Mouse (Mus musculus) limb, embryonic 15.5 days (tissue): ENCODE results near the gene Rbpj. TPM values are rescaled to one million over a fixed set of nuclear protein-coding genes. Genes with fewer than 3 reads are reported as not detected.

Source experiments
- ATAC-seq: fragments of 200-750 bp; cut with Nextera tagmentation; 2 replicates; pipeline ENCODE4 v1.8.0; 2017; ENCODE audit warnings: low read depth, moderate TSS enrichment; ENCODE audit not compliant: insufficient number of reproducible peaks, low FRiP score, low TSS enrichment
- H3K27ac ChIP-seq: fragments of 300-500 bp; sonication (generic); 2 replicates; pipeline ENCODE4 v1.5.1; 2015; ENCODE audit warnings: moderate library complexity, mild to moderate bottlenecking, inconsistent platforms
- H3K27me3 ChIP-seq: fragments of 300-500 bp; sonication (generic); 2 replicates; pipeline ENCODE4 v1.6.1; 2015; ENCODE audit warnings: inconsistent platforms
- H3K36me3 ChIP-seq: fragments of 300-500 bp; sonication (generic); 2 replicates; pipeline ENCODE4 v1.6.1; 2015; ENCODE audit warnings: inconsistent platforms
- H3K4me1 ChIP-seq: fragments of 300-500 bp; sonication (generic); 2 replicates; pipeline ENCODE4 v1.6.1; 2015; ENCODE audit warnings: inconsistent platforms
- H3K4me2 ChIP-seq: fragments of 300-500 bp; sonication (generic); 2 replicates; pipeline ENCODE4 v1.6.1; 2015; ENCODE audit warnings: mild to moderate bottlenecking, inconsistent platforms
- H3K4me3 ChIP-seq: fragments of 300-500 bp; sonication (generic); 2 replicates; pipeline ENCODE4 v1.5.1; 2015; ENCODE audit warnings: mild to moderate bottlenecking, inconsistent platforms
- H3K9ac ChIP-seq: fragments of 300-500 bp; sonication (generic); 2 replicates; pipeline ENCODE4 v1.6.1; 2015; ENCODE audit warnings: inconsistent platforms
- H3K9me3 ChIP-seq: fragments of 300-500 bp; sonication (generic); 2 replicates; pipeline ENCODE4 v1.6.1; 2016; ENCODE audit warnings: inconsistent platforms
- WGBS: fragments of 180-500 bp; shearing (Covaris S2); methylation state at CpG from one replicate; pipeline ENCODE4 v1.1.7; 2015; 5-methylcytosine and 5-hydroxymethylcytosine counted together
- polyA plus RNA-seq: library from polyadenylated mRNA; unstranded; fragments of >200 nt; fragmentation: Nextera tagmentation; extraction: Ambion mirVana; gene quantifications from 2 replicates; pipeline ENCODE4 v1.2.1, GENCODE M21; 2015

The Rbpj gene
- 35.6 and 36.5 TPM in 2 replicates for polyA plus RNA-seq

- ATAC-seq: no peak
- 85% methylated on average over 9 of the region's 9 CpGs for WGBS
- Histone ChIP-seq H3K27ac (no peak within 1 kb of the TSS), H3K27me3 (peaks cover 3% of the 10 kb centered on the region; the same call in 1 of the 2 replicates), H3K4me3 (no peak within 1 kb of the TSS), H3K36me3 (no peaks in the 10 kb centered on the region), H3K9me3 (no peaks in the 10 kb centered on the region), H3K4me1 (peaks cover 19% of the 10 kb centered on the region), H3K9ac (no peak within 1 kb of the TSS), H3K4me2 (no peak within 1 kb of the TSS)
These were observed at the start of gene Rbpj for GRCm38 (mm10) chr5:53465883-53466282. Gene Rbpj (plus strand): TSS chr5:53466152.

- Histone ChIP-seq H3K9ac (no peak overlapping the region), H3K27me3 (no peaks in the 10 kb centered on the region), H3K27ac (no peak overlapping the region), H3K36me3 (no peaks in the 10 kb centered on the region), H3K9me3 (no peaks in the 10 kb centered on the region), H3K4me3 (no peak overlapping the region), H3K4me1 (no peaks in the 10 kb centered on the region), H3K4me2 (no peak overlapping the region)
- WGBS: 63% methylated on average over 1 of the region's 1 CpGs
- ATAC-seq: no peak
These were observed 45.2 kb upstream of the Rbpj start for GRCm38 (mm10) chr5:53420777-53421176.

- no peaks in the 10 kb centered on the region for H3K4me1 ChIP-seq
- no peak overlapping the region for H3K4me2 ChIP-seq
- H3K36me3 ChIP-seq: no peaks in the 10 kb centered on the region
- H3K4me3 ChIP-seq: no peak overlapping the region
- no peak overlapping the region for H3K27ac ChIP-seq
- 82% methylated on average over 4 of the region's 4 CpGs for WGBS
- H3K9ac ChIP-seq: no peak overlapping the region
- no peaks in the 10 kb centered on the region for H3K27me3 ChIP-seq
- H3K9me3 ChIP-seq: no peaks in the 10 kb centered on the region
- ATAC-seq: no peak
These were observed 44.7 kb upstream of the Rbpj start for GRCm38 (mm10) chr5:53421291-53421690.

- H3K4me3 ChIP-seq: no peak overlapping the region
- H3K4me2 ChIP-seq: no peak overlapping the region
- no peaks in the 10 kb centered on the region for H3K27me3 ChIP-seq
- no peaks in the 10 kb centered on the region for H3K36me3 ChIP-seq
- WGBS: 60% methylated on average over 4 of the region's 4 CpGs
- H3K27ac ChIP-seq: no peak overlapping the region
- no peaks in the 10 kb centered on the region for H3K4me1 ChIP-seq
- ATAC-seq: no peak
- H3K9ac ChIP-seq: no peak overlapping the region
- H3K9me3 ChIP-seq: no peaks in the 10 kb centered on the region
These were observed 38.5 kb upstream of the Rbpj start for GRCm38 (mm10) chr5:53427411-53427810.

- H3K27me3 ChIP-seq: no peaks in the 10 kb centered on the region
- no peak overlapping the region for H3K4me3 ChIP-seq
- 72% methylated on average over 10 of the region's 10 CpGs for WGBS
These were observed 36.1 kb upstream of the Rbpj start for GRCm38 (mm10) chr5:53429683-53430477.

GRCm38 (mm10) chr5:53432451-53432850 is 33.5 kb upstream of the Rbpj start:
- Histone ChIP-seq H3K9ac (no peak overlapping the region), H3K27ac (no peak overlapping the region), H3K4me2 (no peak overlapping the region), H3K4me1 (no peaks in the 10 kb centered on the region), H3K36me3 (no peaks in the 10 kb centered on the region), H3K9me3 (no peaks in the 10 kb centered on the region), H3K27me3 (no peaks in the 10 kb centered on the region), H3K4me3 (no peak overlapping the region)
- ATAC-seq: no peak
- 85% methylated on average over 4 of the region's 4 CpGs for WGBS

More at GRCm38 (mm10) chr5:53429683-53430477, 36.1 kb upstream of the Rbpj start:
- Histone ChIP-seq H3K4me2 (no peak overlapping the region), H3K4me1 (no peaks in the 10 kb centered on the region), H3K36me3 (no peaks in the 10 kb centered on the region), H3K9ac (no peak overlapping the region), H3K9me3 (no peaks in the 10 kb centered on the region), H3K27ac (no peak overlapping the region)
- no peak for ATAC-seq

- Histone ChIP-seq H3K4me1 (no peaks in the 10 kb centered on the region), H3K27me3 (no peaks in the 10 kb centered on the region), H3K9me3 (no peaks in the 10 kb centered on the region), H3K9ac (no peak overlapping the region), H3K27ac (no peak overlapping the region), H3K4me3 (no peak overlapping the region), H3K36me3 (no peaks in the 10 kb centered on the region), H3K4me2 (no peak overlapping the region)
- WGBS: 77% methylated on average over 6 of the region's 6 CpGs
- ATAC-seq: no peak
These were observed 28.9 kb upstream of the Rbpj start for GRCm38 (mm10) chr5:53436905-53437632.

- H3K4me1 ChIP-seq: no peaks in the 10 kb centered on the region
- no peak overlapping the region for H3K27ac ChIP-seq
- WGBS: 57% methylated on average over 4 of the region's 4 CpGs
- H3K27me3 ChIP-seq: no peaks in the 10 kb centered on the region
- no peaks in the 10 kb centered on the region for H3K36me3 ChIP-seq
- no peak overlapping the region for H3K4me3 ChIP-seq
- no peaks in the 10 kb centered on the region for H3K9me3 ChIP-seq
- H3K4me2 ChIP-seq: no peak overlapping the region
- H3K9ac ChIP-seq: no peak overlapping the region
- ATAC-seq: no peak
These were observed 28.2 kb upstream of the Rbpj start for GRCm38 (mm10) chr5:53437767-53438166.

- Histone ChIP-seq H3K27ac (no peak overlapping the region), H3K9ac (no peak overlapping the region), H3K9me3 (no peaks in the 10 kb centered on the region), H3K27me3 (no peaks in the 10 kb centered on the region), H3K4me2 (no peak overlapping the region), H3K36me3 (no peaks in the 10 kb centered on the region), H3K4me3 (no peak overlapping the region), H3K4me1 (no peaks in the 10 kb centered on the region)
- WGBS: 70% methylated on average over 3 of the region's 3 CpGs
- ATAC-seq: no peak
These were observed 27.7 kb upstream of the Rbpj start for GRCm38 (mm10) chr5:53438268-53438667.

- Histone ChIP-seq H3K36me3 (no peaks in the 10 kb centered on the region), H3K9ac (no peak overlapping the region), H3K27me3 (no peaks in the 10 kb centered on the region), H3K9me3 (no peaks in the 10 kb centered on the region), H3K4me3 (no peak overlapping the region), H3K4me2 (no peak overlapping the region), H3K27ac (no peak overlapping the region), H3K4me1 (peaks cover 4% of the 10 kb centered on the region)
- no peak for ATAC-seq
- 61% methylated on average over 3 of the region's 3 CpGs for WGBS
These were observed 26.3 kb upstream of the Rbpj start for GRCm38 (mm10) chr5:53439655-53440054.

- Histone ChIP-seq H3K27ac (no peak overlapping the region), H3K4me1 (peaks cover 4% of the 10 kb centered on the region), H3K9ac (no peak overlapping the region), H3K4me3 (no peak overlapping the region), H3K36me3 (no peaks in the 10 kb centered on the region), H3K9me3 (no peaks in the 10 kb centered on the region), H3K27me3 (no peaks in the 10 kb centered on the region), H3K4me2 (no peak overlapping the region)
- WGBS: 66% methylated on average over 5 of the region's 5 CpGs
- ATAC-seq: no peak; the same call in 1 of the 2 replicates
These were observed 21.9 kb upstream of the Rbpj start for GRCm38 (mm10) chr5:53444030-53444429.

GRCm38 (mm10) chr5:53450945-53451344 is 15.0 kb upstream of the Rbpj start:
- peaks cover 6% of the 10 kb centered on the region; the same call in 1 of the 2 replicates for H3K4me1 ChIP-seq
- no peak for ATAC-seq
- no peak overlapping the region for H3K4me2 ChIP-seq
- H3K9ac ChIP-seq: no peak overlapping the region
- no peaks in the 10 kb centered on the region for H3K27me3 ChIP-seq
- no peak overlapping the region for H3K4me3 ChIP-seq
- H3K27ac ChIP-seq: peak overlapping the region; percentile 43; the same call in 1 of the 2 replicates
- no peaks in the 10 kb centered on the region for H3K36me3 ChIP-seq
- WGBS: 44% methylated on average over 9 of the region's 9 CpGs
- H3K9me3 ChIP-seq: no peaks in the 10 kb centered on the region
